Mouse (Mus musculus) right cerebral cortex, postnatal 10 days (tissue): Measurements from ENCODE around the gene Zup1.
"Not testable (repeated sequence)": the region's sequence is repeated elsewhere in the genome, so short reads cannot be mapped to it uniquely, and the experiment has no call there.

Experiments
- DNase-seq, 2 experiments: peaks; one replicate each; pipeline ENCODE4 v3.0.0; 2021; ENCODE audit warnings: low spot score in 2 of 2

Zup1 gene

DNA sequence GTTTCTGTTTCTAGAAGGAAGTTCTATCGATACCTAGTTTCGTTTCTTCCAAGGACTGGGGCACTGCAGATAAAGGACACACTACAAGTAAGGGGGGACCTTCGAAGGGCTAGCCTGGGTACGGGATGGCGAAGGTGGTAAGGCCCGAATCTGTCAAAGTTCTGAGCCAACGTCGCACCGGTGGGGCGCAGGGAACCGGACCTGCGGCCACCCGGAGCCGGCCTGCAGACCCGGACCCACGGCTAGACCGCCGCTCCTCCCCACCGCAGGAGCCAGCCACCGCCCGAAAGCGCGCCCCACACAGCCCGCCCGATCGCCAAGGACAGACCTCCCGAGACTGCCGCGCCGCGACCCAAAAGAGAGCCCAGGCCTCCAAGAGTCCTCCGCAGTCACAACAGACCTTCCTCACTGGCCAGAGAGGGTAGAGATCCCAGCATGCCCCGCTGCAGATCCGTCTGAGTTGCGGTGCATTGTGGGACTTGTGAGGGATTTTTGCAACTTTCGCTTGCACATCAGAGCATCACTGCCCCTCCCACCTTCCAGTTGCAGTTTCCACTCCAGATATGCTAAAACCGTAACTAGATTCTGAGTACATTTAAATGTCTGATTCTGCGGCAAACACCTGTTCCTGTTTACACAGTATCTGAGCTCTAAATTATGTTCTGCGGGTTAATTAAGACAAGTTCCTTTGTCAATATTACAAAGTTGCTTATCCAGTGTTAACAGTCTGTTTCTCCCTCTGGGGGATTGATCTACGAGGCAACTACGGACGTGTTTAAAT is at the start of gene Zup1:
Zup1 (minus strand) TSS at position 467 of the 781 bp plus-strand sequence.
- peak; percentile 87 to 89 for DNase-seq

DNA sequence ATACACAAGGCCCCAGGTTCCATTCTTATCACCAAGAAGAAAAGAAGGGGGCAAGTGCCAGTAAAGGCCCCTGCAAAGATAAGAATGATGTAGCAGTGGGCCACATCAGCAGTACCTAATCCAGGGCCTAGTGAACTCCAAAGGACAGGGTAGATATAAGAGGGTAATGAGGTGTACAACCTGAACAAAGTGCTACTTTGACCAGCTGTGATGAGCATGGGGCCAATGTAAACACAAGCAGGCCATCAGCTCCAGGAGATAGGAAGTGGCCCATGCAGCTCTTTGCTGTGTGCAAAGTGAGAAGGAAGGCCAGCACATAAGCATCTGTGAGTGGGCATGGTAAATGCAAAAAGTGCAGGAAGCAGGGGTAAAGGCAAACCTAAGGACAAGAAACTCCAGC is 47.3 kb upstream of the Zup1 start:
- no peak for DNase-seq

DNA sequence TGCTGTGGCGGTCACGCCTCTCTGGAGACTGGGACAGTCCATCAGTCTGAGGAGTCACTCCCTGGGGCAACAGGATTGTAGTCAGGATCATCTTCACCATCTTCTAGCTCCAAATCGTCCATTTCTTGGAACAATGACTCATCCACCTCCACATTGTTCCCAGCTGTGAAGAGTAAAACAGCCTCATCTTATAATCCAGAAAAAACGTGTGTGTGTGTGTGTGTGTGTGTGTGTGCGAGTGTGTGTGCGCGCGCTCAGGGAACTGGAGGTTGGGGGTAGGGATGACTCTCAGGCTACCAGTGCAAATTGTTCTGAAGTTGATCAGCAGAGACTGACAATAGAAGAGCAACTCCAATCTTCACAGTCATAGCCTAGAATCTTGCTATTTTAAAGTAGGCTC is 45.6 kb upstream of the Zup1 start:
- not testable (repeated sequence) for DNase-seq

DNA sequence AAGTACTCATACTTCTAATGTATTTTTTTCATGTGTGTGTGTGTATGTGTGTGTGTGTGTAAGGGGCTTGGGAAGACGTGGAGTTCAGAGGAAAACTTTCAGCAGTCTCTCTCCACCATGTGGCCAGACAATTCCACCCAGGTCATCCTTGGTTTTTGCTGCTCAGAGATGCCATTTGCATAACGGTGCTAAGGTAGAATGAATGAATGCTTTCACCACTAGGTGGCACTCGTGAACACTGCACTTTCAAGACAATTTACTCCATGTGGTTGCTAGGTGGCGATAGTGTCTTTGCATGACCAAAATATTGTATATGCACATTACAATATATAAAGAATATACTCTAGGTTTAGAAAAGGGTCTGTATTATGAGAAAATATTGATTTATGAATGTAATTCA is 35.7 kb upstream of the Zup1 start:
- DNase-seq = peak; percentile 67 to 76

DNA sequence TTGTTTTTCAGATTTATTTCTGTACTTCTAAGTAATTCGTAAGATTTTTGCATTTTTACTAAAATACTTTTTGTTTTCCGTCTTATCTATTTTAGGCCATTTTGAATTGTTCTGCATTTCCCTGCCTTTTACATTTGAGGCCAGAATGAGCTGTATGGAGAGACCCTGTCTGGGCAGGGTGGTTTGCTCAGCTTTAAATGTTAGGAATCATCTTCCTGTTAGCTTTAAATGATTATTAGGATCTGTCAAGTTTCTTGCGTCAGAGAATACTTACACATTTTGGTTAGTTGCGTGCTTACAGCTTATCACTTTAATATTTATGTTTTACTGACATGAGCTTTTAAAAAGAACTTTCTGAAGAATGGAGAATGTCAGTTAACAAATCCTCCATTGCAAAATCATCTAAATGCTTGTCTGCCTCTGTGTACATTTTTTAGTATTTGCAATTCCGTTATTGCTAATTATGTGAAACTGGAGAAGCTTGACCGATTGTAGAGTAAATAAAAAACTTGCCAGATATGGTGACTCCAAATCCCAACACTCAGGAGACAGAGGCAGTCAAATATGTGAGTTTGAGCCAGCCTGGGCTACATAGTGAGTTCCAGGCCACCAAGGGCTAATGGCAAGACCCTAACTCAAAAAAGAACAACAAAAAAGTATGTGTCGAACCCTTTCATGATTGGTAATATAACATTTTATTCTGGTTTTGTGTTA is 23.9 kb upstream of the Zup1 start:
- DNase-seq = no peak

DNA sequence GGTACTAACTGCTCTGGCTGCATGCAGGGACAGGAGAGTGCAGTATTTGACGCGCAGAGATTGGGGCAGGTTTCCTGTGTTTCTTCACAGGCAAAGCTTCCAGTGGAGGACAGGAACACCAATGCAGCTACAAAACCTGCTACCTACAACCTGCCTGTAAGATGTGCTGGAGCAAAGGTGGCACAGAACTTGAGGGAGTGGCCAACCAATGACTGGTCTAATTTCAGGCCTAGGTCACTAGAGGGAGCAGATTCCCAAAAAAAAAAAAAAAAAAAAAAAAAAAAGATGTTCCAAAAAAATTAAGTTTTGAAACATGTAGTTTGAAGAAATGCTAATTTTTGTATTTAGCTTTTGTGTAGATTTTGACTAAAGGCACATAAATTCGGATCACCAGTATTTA is 1.4 kb upstream of the Zup1 start:
- DNase-seq = no peak

DNA sequence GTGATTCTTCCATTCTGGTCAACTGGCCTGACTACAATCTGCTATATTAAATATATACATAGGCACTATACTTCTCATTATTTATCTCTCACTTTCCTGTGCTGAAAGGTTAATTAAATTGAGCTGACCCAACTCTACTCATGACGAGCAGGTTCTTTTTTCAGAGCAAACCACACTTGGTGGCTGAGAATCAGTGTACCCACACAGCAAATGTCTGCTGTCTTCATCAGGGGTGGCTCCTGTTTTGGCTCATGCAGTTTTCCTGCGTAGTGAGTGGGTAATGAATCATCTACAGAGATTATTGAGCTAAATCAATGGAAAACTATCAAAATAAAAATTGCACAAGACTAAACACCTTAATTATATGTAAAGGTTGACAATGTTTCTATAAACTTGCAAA is 4.7 kb downstream of the Zup1 start:
- no peak for DNase-seq

DNA sequence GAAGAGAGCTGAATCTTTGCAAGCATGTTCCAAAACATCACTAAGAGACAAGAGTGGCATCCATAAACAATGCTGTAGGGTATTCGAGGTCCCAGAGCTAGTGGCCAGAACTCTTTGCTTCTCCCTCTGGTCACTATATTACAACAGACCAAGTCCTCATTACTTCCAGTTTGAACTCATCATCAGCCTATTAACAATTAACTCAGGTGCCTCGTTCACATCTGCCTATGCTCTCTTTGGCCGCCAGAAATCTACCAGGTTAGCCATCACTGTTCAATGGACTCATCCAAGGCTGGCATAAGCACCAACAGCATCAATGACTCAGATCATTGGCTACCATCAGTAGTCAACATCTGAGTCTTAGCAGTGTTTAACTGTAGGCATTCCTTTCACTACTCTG is 5.7 kb downstream of the Zup1 start:
- no peak for DNase-seq

DNA sequence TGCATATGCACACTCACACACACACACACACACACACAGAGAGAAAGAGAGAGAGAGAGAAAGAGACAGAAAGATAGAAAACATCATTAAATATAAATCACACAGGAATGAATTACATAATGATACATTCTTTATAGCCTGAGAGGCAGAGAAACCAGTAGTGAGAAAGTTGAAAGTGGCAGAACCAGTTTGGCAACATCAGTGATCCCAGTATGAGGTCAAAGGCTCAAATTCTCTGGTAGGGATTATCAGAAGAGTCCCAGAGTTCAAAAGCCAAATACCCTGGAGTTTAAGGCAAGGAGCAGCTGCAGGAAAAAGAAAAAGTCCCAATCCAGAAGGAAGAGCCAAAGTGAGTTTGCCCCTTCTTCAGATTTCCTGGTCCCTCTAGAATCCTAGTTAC is 10.4 kb downstream of the Zup1 start:
- no peak for DNase-seq

DNA sequence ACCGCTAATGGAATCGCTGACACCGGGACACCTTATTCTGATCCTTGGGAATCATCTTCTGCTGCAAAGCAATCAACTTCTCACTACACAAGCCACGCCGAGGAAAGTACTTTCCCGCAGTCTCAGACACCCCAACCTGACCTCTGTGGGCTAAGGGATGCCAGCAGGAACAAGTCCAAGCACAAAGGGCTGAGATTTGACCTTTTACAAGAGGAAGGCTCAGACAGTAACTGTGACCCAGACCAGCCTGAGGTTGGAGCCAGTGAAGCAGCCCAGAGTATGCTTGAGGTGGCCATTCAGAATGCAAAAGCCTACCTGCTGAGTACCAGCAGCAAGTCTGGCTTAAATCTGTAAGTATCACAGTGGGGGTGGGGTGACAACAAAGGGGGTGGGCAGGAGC is 45.6 kb downstream of the Zup1 start:
- no peak for DNase-seq

DNA sequence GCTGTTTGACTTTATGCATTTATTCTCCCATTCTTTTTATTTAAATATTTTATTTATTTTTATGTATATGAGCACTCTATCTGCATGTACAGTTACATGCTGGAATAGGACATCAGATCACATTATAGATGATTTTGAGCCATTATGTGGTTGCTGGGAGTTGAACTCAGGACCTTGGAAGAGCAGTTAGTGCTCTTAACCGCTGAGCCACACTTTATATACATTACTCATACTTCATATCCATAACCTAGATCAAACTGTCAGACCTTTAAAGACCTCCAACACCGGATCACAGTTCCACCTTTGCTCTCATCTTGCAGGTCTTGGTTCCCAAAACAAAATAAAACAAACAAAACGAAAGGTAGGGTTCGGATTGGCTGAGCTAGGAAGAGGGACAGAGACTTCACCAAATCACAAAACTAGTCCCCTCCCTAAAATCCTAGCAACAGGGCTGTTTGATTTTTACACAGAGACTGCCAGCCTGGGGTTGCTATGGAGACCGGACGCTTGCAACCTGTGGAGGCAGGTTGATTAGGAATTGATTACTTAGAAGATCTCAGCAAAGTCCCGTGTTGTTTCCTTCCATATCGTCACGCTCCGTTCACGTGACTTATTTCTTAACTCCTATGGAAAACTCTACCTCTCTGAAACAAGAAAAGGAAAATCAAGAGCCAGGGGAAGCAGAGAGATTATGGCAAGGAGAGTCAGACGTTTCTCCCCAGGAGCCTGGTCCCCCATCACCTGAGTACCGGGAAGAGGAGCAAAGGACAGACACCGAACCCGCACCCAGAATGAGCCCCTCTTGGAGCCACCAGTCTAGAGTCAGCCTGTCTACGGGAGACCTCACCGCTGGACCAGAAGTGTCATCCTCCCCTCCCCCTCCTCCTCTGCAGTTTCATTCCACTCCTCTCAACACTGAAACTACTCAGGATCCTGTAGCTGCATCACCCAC is 46.3 kb downstream of the Zup1 start, which contains the start of gene Rsph4a:
Rsph4a (plus strand) TSS at position 582 of the 952 bp plus-strand sequence.
- DNase-seq = peak; percentile 87 to 90

DNA sequence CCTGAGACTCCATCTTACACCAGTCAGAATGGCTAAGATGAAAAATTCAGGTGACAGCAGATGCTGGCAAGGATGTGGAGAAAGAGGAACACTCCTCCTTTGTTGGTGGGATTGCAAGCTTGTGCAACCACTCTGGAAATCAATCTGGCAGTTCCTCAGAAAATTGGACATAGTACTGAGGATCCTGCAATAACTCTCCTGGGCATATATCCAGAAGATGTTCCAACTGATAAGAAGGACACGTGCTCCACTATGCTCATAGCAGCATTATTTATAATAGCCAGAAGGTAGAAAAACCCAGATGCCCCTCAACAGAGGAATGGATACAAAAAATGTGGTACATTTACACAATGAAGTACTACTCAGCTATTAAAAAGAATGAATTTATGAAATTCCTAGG is 49.5 kb downstream of the Zup1 start:
- not testable (repeated sequence) for DNase-seq

DNA sequence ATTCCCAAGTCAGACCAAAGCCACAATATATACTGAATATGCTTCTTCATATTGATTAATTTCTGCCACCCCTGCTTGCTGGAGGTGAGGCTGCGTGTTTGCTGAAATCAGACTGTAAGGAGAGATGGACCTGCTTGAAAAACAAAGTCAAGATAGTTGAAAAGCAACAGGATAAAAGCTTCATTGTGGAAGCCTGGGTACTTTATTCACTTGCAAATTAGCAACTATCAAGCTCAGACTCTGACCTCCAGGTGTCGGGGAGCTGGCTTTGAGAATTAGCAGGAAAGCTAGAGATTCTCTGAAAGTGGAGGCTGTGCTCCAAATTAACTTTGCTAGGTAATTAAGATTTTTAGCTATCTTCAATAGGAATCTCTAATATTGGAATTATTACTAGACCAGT is 68.7 kb downstream of the Zup1 start:
- not testable (repeated sequence) for DNase-seq

DNA sequence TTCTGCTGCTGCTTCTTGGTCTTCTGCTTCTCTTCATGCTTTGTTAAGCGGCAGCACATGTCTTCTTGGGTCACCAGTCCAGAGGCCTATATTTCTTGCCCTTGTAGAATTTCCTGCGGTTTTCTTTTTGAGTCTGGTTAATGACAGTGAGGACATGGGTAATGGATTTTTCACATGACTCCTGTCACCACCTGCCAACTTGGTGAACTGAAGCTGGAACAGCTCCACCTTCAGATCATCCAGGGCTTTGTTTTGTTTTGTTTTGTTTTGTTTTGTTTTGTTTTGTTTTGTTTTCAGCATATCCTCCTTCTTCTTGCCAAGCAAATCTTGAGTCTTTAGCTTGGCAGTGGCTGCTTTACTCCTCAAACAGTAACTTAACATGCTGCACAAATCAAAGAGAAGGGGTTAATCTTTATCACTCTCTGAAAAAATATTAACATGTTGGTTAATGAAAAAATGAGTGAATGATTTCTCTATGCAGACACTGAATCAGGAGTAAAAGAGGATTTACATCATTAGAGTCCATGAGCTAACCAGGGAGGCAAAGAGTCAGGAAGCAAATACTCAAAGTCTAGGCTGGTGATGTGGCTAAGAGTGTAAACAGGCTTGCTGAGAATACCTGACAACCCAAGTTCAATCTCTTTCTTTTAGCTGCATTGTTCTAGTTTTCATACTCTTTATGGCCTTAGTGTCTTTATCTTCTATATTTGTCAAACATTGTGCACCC is 78.2 kb downstream of the Zup1 start:
- DNase-seq = no peak

DNA sequence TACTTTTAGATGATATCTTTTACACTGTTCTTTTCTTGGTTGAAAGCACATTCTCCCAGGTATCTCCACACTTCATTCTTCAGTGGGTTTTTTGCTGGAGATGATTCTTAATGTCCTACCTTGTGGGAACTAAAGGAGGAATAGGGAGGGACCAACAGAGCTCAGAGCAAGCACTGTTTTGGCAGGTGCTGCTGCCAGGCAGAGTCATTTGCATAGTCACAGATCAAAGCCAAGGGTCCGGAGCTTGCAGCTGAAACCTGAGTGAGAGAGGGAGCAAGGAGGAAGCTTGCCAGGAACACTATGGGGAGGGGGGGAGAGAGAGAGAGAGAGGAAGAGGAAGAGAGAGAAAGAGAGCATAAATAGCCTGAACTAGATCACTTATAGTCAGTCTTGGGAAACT is 80.6 kb downstream of the Zup1 start:
- no peak for DNase-seq
